Mouse (Mus musculus): Measurements from ENCODE around the gene Nlgn1. TPM values are rescaled to one million over a fixed set of nuclear protein-coding genes. Genes with fewer than 3 reads are reported as not detected.
"Not testable (repeated sequence)": the region's sequence is repeated elsewhere in the genome, so short reads cannot be mapped to it uniquely, and the experiment has no call there.

The Nlgn1 gene
- polyA plus RNA-seq, 1 experiment from 2014 or later: not detected

- no peaks in the 10 kb centered on the region for H3K36me3 ChIP-seq (replicated peaks; ENCODE audit: insufficient read depth, low read length)
- H3K27me3 ChIP-seq (ENCODE audit: insufficient read depth, low read length): no peaks in the 10 kb centered on the region
- no peak overlapping the region for H3K27ac ChIP-seq (ENCODE audit: low read depth)
- WGBS (ENCODE audit: insufficient replicate concordance): 88% methylated on average over 3 of the region's 3 CpGs
- no peak for DNase-seq
- H3K9ac ChIP-seq (replicated peaks): no peak overlapping the region
- TF ChIP-seq EP300 (IDR thresholded peaks at IDR 0.05; ENCODE audit: low read depth): no peak
- no peak for TF ChIP-seq CTCF (IDR thresholded peaks at IDR 0.05; ENCODE audit: low read depth)
- H3K4me3 ChIP-seq (ENCODE audit: low read depth, low read length): no peak overlapping the region
- ATAC-seq: no peak
- no peaks in the 10 kb centered on the region for H3K4me1 ChIP-seq (ENCODE audit: insufficient read depth)
- no peak overlapping the region for H3K4me2 ChIP-seq (ENCODE audit: low read depth, low read length)
- H3K9me3 ChIP-seq (ENCODE audit: low read length): no peaks in the 10 kb centered on the region
These were observed 757.4 kb downstream of the Nlgn1 start for GRCm38 (mm10) chr3:25574840-25575239.

GRCm38 (mm10) chr3:25558513-25558912, 773.7 kb downstream of the Nlgn1 start:
- H3K36me3 ChIP-seq (replicated peaks; ENCODE audit: insufficient read depth, low read length); DNase-seq; H3K4me3 ChIP-seq (ENCODE audit: low read depth, low read length); H3K4me1 ChIP-seq (ENCODE audit: insufficient read depth); ATAC-seq; H3K27me3 ChIP-seq (ENCODE audit: insufficient read depth, low read length); H3K9me3 ChIP-seq (ENCODE audit: low read length); H3K4me2 ChIP-seq (ENCODE audit: low read depth, low read length); H3K27ac ChIP-seq (ENCODE audit: low read depth); H3K9ac ChIP-seq (replicated peaks): not testable (repeated sequence)
- 77% methylated on average over 1 of the region's 1 CpGs for WGBS (ENCODE audit: insufficient replicate concordance)

GRCm38 (mm10) chr3:25549097-25549496, 783.2 kb downstream of the Nlgn1 start:
- H3K9ac ChIP-seq (replicated peaks); H3K36me3 ChIP-seq (replicated peaks; ENCODE audit: insufficient read depth, low read length); H3K4me2 ChIP-seq (ENCODE audit: low read depth, low read length); ATAC-seq; H3K27ac ChIP-seq (ENCODE audit: low read depth); H3K4me3 ChIP-seq (ENCODE audit: low read depth, low read length); H3K4me1 ChIP-seq (ENCODE audit: insufficient read depth); H3K9me3 ChIP-seq (ENCODE audit: low read length); H3K27me3 ChIP-seq (ENCODE audit: insufficient read depth, low read length); DNase-seq: not testable (repeated sequence)
- WGBS (ENCODE audit: insufficient replicate concordance): 93% methylated on average over 3 of the region's 7 CpGs

- not testable (repeated sequence) for H3K9ac ChIP-seq (replicated peaks); H3K9me3 ChIP-seq (ENCODE audit: low read length); H3K27ac ChIP-seq (ENCODE audit: low read depth); H3K4me3 ChIP-seq (ENCODE audit: low read depth, low read length); H3K4me2 ChIP-seq (ENCODE audit: low read depth, low read length); DNase-seq; H3K36me3 ChIP-seq (replicated peaks; ENCODE audit: insufficient read depth, low read length); H3K4me1 ChIP-seq (ENCODE audit: insufficient read depth); H3K27me3 ChIP-seq (ENCODE audit: insufficient read depth, low read length); ATAC-seq
- WGBS (ENCODE audit: insufficient replicate concordance): 44% methylated on average over 1 of the region's 3 CpGs
These were observed 808.0 kb downstream of the Nlgn1 start for GRCm38 (mm10) chr3:25524236-25524635.

DNA sequence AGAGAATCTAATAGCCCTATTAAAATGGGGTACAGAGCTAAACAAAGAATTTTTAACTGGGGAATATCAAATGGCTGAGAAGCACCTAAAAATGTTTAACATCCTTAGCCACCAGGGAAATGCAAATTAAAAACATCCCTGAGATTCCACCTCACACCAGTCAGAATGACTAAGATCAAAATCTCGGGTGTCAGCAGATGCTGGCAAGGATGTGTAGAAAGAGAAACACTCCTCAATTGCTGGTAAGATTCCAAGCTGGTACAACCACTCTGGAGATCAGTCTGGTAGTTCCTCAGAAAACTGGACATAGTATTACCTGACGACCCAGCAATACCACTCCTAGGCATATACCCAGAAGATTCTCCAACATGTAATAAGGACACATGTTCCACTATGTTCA, 869.2 kb downstream of the Nlgn1 start:
- TF ChIP-seq CTCF (IDR thresholded peaks at IDR 0.05; ENCODE audit: low read depth) (no peak), EP300 (IDR thresholded peaks at IDR 0.05; ENCODE audit: low read depth) (no peak)
- Histone ChIP-seq H3K27me3 (ENCODE audit: insufficient read depth, low read length) (no peaks in the 10 kb centered on the region), H3K4me1 (ENCODE audit: insufficient read depth) (no peaks in the 10 kb centered on the region), H3K4me3 (ENCODE audit: low read depth, low read length) (no peak overlapping the region), H3K27ac (ENCODE audit: low read depth) (no peak overlapping the region), H3K4me2 (ENCODE audit: low read depth, low read length) (no peak overlapping the region), H3K9me3 (ENCODE audit: low read length) (no peaks in the 10 kb centered on the region), H3K36me3 (replicated peaks; ENCODE audit: insufficient read depth, low read length) (no peaks in the 10 kb centered on the region), H3K9ac (replicated peaks) (no peak overlapping the region)
- ATAC-seq: no peak
- WGBS (ENCODE audit: insufficient replicate concordance): 69% methylated on average over 2 of the region's 2 CpGs
- no peak for DNase-seq

- H3K27me3 ChIP-seq (ENCODE audit: insufficient read depth, low read length): no peaks in the 10 kb centered on the region
- WGBS (ENCODE audit: insufficient replicate concordance): 69% methylated on average over 8 of the region's 8 CpGs
- ATAC-seq (no peak), DNase-seq (no peak)
- H3K9ac ChIP-seq (replicated peaks): no peak overlapping the region
- H3K4me2 ChIP-seq (ENCODE audit: low read depth, low read length): no peak overlapping the region
- H3K36me3 ChIP-seq (replicated peaks; ENCODE audit: insufficient read depth, low read length): no peaks in the 10 kb centered on the region
- H3K27ac ChIP-seq (ENCODE audit: low read depth): no peak overlapping the region
- no peak for TF ChIP-seq EP300 (IDR thresholded peaks at IDR 0.05; ENCODE audit: low read depth)
- no peak for TF ChIP-seq CTCF (IDR thresholded peaks at IDR 0.05; ENCODE audit: low read depth)
- no peaks in the 10 kb centered on the region for H3K9me3 ChIP-seq (ENCODE audit: low read length)
- H3K4me3 ChIP-seq (ENCODE audit: low read depth, low read length): no peak overlapping the region
- no peaks in the 10 kb centered on the region for H3K4me1 ChIP-seq (ENCODE audit: insufficient read depth)
These were observed 875.9 kb downstream of the Nlgn1 start for GRCm38 (mm10) chr3:25456250-25456860.

- Histone ChIP-seq H3K9me3 (ENCODE audit: low read length) (no peaks in the 10 kb centered on the region), H3K27me3 (ENCODE audit: insufficient read depth, low read length) (no peaks in the 10 kb centered on the region), H3K4me3 (ENCODE audit: low read depth, low read length) (no peak overlapping the region), H3K4me1 (ENCODE audit: insufficient read depth) (no peaks in the 10 kb centered on the region), H3K9ac (replicated peaks) (no peak overlapping the region), H3K27ac (ENCODE audit: low read depth) (no peak overlapping the region), H3K36me3 (replicated peaks; ENCODE audit: insufficient read depth, low read length) (no peaks in the 10 kb centered on the region), H3K4me2 (ENCODE audit: low read depth, low read length) (no peak overlapping the region)
- WGBS (ENCODE audit: insufficient replicate concordance): 57% methylated on average over 1 of the region's 1 CpGs
- DNase-seq: no peak
- ATAC-seq: no peak
- TF ChIP-seq CTCF (IDR thresholded peaks at IDR 0.05; ENCODE audit: low read depth): no peak
- TF ChIP-seq EP300 (IDR thresholded peaks at IDR 0.05; ENCODE audit: low read depth): no peak
These were observed 879.9 kb downstream of the Nlgn1 start for GRCm38 (mm10) chr3:25452314-25452713.
